Mouse (Mus musculus) stomach, postnatal 0 days (tissue): Measurements from ENCODE around the gene Pgbd5.

Experiments used
- CTCF ChIP-seq: IDR thresholded peaks from 2 replicates; pipeline ENCODE4 v1.5.1; 2016; ENCODE audit warnings: antibody characterized with exemption, low read depth, mild to moderate bottlenecking, moderate library complexity
- EP300 ChIP-seq: optimal IDR thresholded peaks from 2 replicates; pipeline ENCODE3; 2016; ENCODE audit warnings: antibody characterized with exemption

GRCm38 (mm10) chr8:124396531-124396930 is 42.9 kb downstream of the Pgbd5 start:
- TF ChIP-seq CTCF (no peak), EP300 (no peak)
